ENCODE assay signal across 8 mouse cellular contexts in genomic region chr11:87748132-87749119, GRCm38 (mm10). TPM values are rescaled to one million over a fixed set of nuclear protein-coding genes. Genes with fewer than 3 reads are reported as not detected.
DNase-seq lines count a peak whose midpoint lies in the region; ATAC-seq lines count a peak whose summit lies in the region.

No protein-coding gene starts in this region.

- peaks cover 16% of the 10 kb centered on the region for H3K36me3 ChIP-seq in kidney, embryonic 16.5 days (ENCODE audit: insufficient read depth, low read length)
- peaks cover 14% of the 10 kb centered on the region; the same call in 1 of the 2 replicates for H3K36me3 ChIP-seq in macrophage (ENCODE audit: inconsistent target)

- 31% methylated on average over 19 of the region's 19 CpGs for WGBS in kidney, embryonic 16.5 days
- WGBS in macrophage (ENCODE audit: missing documents) = 12% methylated on average over 18 of the region's 19 CpGs

- peak overlapping the region; percentile 37 for H3K4me2 ChIP-seq in kidney, embryonic 16.5 days (replicated peaks; ENCODE audit: low read depth, low read length)

- H3K27ac ChIP-seq in kidney, embryonic 16.5 days (ENCODE audit: low read length) = peak overlapping the region; percentile 56
- H3K27ac ChIP-seq in macrophage = peak overlapping the region; percentile 99

- H3K4me1 ChIP-seq in kidney, embryonic 16.5 days (ENCODE audit: insufficient read depth, low read length) = peaks cover 12% of the 10 kb centered on the region

- no peaks in the 10 kb centered on the region for H3K27me3 ChIP-seq in kidney, embryonic 16.5 days (ENCODE audit: insufficient read depth, low read length)

- peak; percentile 37; the same call in 1 of the 2 replicates for ATAC-seq in kidney, embryonic 16.5 days (ENCODE audit: low FRiP score, low TSS enrichment)
- no peak for ATAC-seq in cerebellum, adult (ENCODE audit: insufficient number of reproducible peaks, low FRiP score, low TSS enrichment)

- H3K9ac ChIP-seq in kidney, embryonic 16.5 days (replicated peaks; ENCODE audit: low read length) = peak overlapping the region; percentile 37; the same call in 1 of the 2 replicates

- peaks cover 19% of the 10 kb centered on the region; the same call in 1 of the 2 replicates for H3K79me2 ChIP-seq in macrophage (ENCODE audit: inconsistent target)

- H3K4me3 ChIP-seq in kidney, embryonic 16.5 days (ENCODE audit: low read length) = no peak overlapping the region
- peak overlapping the region; percentile 38 for H3K4me3 ChIP-seq in macrophage (ENCODE audit: inconsistent target)

- peak; percentile 45 for DNase-seq in gastrocnemius, postnatal 25 days
- DNase-seq in gastrocnemius, adult 8-10 months (ENCODE audit: low spot score in 2 of 2) = no peak
- DNase-seq in embryo, embryonic 10.5 days (ENCODE audit: low spot score) = peak; percentile 37
- DNase-seq in thymus, postnatal 14 days = peak; percentile 93
- no peak for DNase-seq in adrenal gland, adult (ENCODE audit: inconsistent age in 2 of 2, low spot score in 1 of 2)

- H3K9me3 ChIP-seq in kidney, embryonic 16.5 days (ENCODE audit: low read length) = no peaks in the 10 kb centered on the region

RNA-seq across cellular contexts. Expression of gene Supt4a, which starts 11.1 kb away (rescaled TPM):
- 10 to 100 TPM; 31.6 to 31.7 TPM for total RNA-seq in gastrocnemius, postnatal 25 days (2021)
- 10 to 100 TPM; 33.6 to 41.0 (median 36.9) TPM for total RNA-seq in gastrocnemius, adult 8-10 months (2022)
- 156 and 161 TPM in 2 replicates for polyA plus RNA-seq in kidney, embryonic 16.5 days (2015; fragmentation: Nextera tagmentation; extraction: Ambion mirVana)
- total RNA-seq in macrophage (2018; cell fraction: chromatin; rRNA removed) = 10 to 100 TPM in 14 of 26 experiments, 1 to 10 TPM in 12; 2.1 to 21.4 (median 10.3) TPM
- 100 to 1,000 TPM in 5 of 26 experiments, 10 to 100 TPM in 21; 65.1 to 109 (median 81.3) TPM for total RNA-seq in macrophage (2018; cell fraction: cytosol; rRNA removed)
- total RNA-seq in macrophage (2018; cell fraction: nucleus; rRNA removed) = 10 to 100 TPM in 25 of 26 experiments, 1 to 10 TPM in 1; 9.1 to 39.1 (median 27.6) TPM
- 69.4 to 113 TPM (median 85.3 TPM) in 3 replicates for polyA plus RNA-seq in macrophage (2018)

RNA-seq across cellular contexts. Expression of gene Tspoap1, which starts 11.9 kb away (rescaled TPM):
- total RNA-seq in gastrocnemius, postnatal 25 days (2021) = under 1 TPM in 1 of 2 experiments, not detected in 1; 0.08 TPM
- not detected for total RNA-seq in gastrocnemius, adult 8-10 months (2022)
- 4.7 and 5.6 TPM in 2 replicates for polyA plus RNA-seq in kidney, embryonic 16.5 days (2015; fragmentation: Nextera tagmentation; extraction: Ambion mirVana)
- total RNA-seq in macrophage (2018; cell fraction: chromatin; rRNA removed) = 100 to 1,000 TPM in 17 of 26 experiments, 10 to 100 TPM in 9; 37.2 to 460 (median 156) TPM
- total RNA-seq in macrophage (2018; cell fraction: cytosol; rRNA removed) = 10 to 100 TPM in 2 of 26 experiments, 1 to 10 TPM in 15, under 1 TPM in 9; 0.56 to 16.9 (median 1.2) TPM
- total RNA-seq in macrophage (2018; cell fraction: nucleus; rRNA removed) = 100 to 1,000 TPM in 4 of 26 experiments, 10 to 100 TPM in 22; 16.3 to 153 (median 46.3) TPM
- polyA plus RNA-seq in macrophage (2018) = 0.82 to 1.7 TPM (median 1.6 TPM) in 3 replicates

RNA-seq across cellular contexts. Expression of gene Mpo, which starts 45.0 kb away (rescaled TPM):
- not detected for total RNA-seq in gastrocnemius, postnatal 25 days (2021)
- not detected for total RNA-seq in gastrocnemius, adult 8-10 months (2022)
- 1.1 and 1.3 TPM in 2 replicates for polyA plus RNA-seq in kidney, embryonic 16.5 days (2015; fragmentation: Nextera tagmentation; extraction: Ambion mirVana)
- under 1 TPM in 1 of 26 experiments, not detected in 25; 0.29 TPM for total RNA-seq in macrophage (2018; cell fraction: chromatin; rRNA removed)
- total RNA-seq in macrophage (2018; cell fraction: cytosol; rRNA removed) = 1 to 10 TPM in 2 of 26 experiments, under 1 TPM in 20, not detected in 4; 0.07 to 1.3 (median 0.37) TPM
- total RNA-seq in macrophage (2018; cell fraction: nucleus; rRNA removed) = 1 to 10 TPM in 2 of 26 experiments, under 1 TPM in 10, not detected in 14; 0.18 to 2.7 (median 0.68) TPM
- 0.19 to 2.7 TPM (median 1.0 TPM) in 3 replicates for polyA plus RNA-seq in macrophage (2018)

Comparison
In these comparisons a context has a peak if more than half of its experiments do, and no peak if none do; other contexts are left out.
1. DNase-seq: peak in gastrocnemius, postnatal 25 days (single experiment), embryo, embryonic 10.5 days (single experiment) and thymus, postnatal 14 days (single experiment); none in gastrocnemius, adult 8-10 months (0 of 2) and adrenal gland, adult (0 of 2).